Mouse (Mus musculus): ENCODE results near the gene Amdhd1. TPM values are rescaled to one million over a fixed set of nuclear protein-coding genes. Genes with fewer than 3 reads are reported as not detected.
"Not testable (repeated sequence)": the region's sequence is repeated elsewhere in the genome, so short reads cannot be mapped to it uniquely, and the experiment has no call there.

Amdhd1 gene
- polyA plus RNA-seq, 1 experiment from 2014 or later, result 0.18 TPM

DNA sequence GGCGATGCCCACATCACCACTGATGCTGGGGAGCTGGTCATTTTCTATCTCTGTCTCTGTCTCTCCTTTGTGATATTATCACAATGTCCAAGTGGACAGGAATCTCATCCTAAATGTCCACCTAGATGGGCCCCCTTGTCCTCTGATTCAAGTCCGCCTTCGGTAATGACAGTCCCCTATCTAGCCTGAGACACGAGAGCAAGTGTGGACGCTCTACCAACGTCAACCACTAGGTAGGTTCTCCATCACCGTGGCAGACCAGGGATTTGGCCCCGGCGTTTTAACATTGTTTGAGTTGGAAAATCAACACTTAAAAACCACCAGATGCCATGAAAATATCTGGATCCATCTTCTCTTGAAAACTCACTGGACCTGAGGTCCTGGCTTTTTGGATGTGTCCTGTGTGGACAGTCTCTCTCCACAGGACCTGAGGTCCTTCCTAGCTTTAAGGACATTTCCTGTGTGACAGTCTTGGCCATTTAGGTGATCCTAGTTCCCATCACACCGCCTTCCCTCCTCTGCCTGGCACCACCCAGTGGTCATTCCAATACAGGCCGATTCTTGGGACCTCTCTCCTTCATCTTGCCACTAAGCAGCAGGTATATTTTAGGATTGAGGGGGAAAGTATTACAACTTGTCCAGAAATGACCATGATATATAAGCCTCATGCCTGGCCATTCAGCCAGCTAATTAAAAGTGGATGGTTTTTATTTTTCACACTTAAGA, 28.2 kb upstream of the Amdhd1 start:
- Histone ChIP-seq H3K9ac (ENCODE audit: low read depth, low read length) (no peak overlapping the region), H3K27me3 (replicated peaks; ENCODE audit: control insufficient read depth, insufficient read depth, low read length) (no peaks in the 10 kb centered on the region), H3K27ac (replicated peaks; ENCODE audit: low read depth, low read length) (no peak overlapping the region), H3K4me2 (ENCODE audit: low read depth, low read length) (no peak overlapping the region), H3K4me3 (ENCODE audit: low read depth, low read length) (no peak overlapping the region), H3K4me1 (ENCODE audit: control insufficient read depth, insufficient read depth, low read length) (no peaks in the 10 kb centered on the region), H3K9me3 (ENCODE audit: control insufficient read depth, low read length) (no peaks in the 10 kb centered on the region), H3K36me3 (ENCODE audit: control insufficient read depth, insufficient read depth, low read length) (no peaks in the 10 kb centered on the region)
- WGBS, result 88% methylated on average over 11 of the region's 11 CpGs
- ATAC-seq (ENCODE audit: low read depth) (no peak), DNase-seq (ENCODE audit: low spot score) (no peak)

- Histone ChIP-seq H3K9me3 (ENCODE audit: control insufficient read depth, low read length) (no peaks in the 10 kb centered on the region), H3K4me3 (ENCODE audit: low read depth, low read length) (no peak overlapping the region), H3K27me3 (replicated peaks; ENCODE audit: control insufficient read depth, insufficient read depth, low read length) (no peaks in the 10 kb centered on the region), H3K9ac (ENCODE audit: low read depth, low read length) (no peak overlapping the region), H3K36me3 (ENCODE audit: control insufficient read depth, insufficient read depth, low read length) (no peaks in the 10 kb centered on the region), H3K4me1 (ENCODE audit: control insufficient read depth, insufficient read depth, low read length) (no peaks in the 10 kb centered on the region), H3K27ac (replicated peaks; ENCODE audit: low read depth, low read length) (no peak overlapping the region), H3K4me2 (ENCODE audit: low read depth, low read length) (no peak overlapping the region)
- no peak for ATAC-seq (ENCODE audit: low read depth)
- 80% methylated on average over 10 of the region's 10 CpGs for WGBS
- DNase-seq (ENCODE audit: low spot score), result no peak
Observed at GRCm38 (mm10) chr10:93567066-93567465, 27.2 kb upstream of the Amdhd1 start.

DNA sequence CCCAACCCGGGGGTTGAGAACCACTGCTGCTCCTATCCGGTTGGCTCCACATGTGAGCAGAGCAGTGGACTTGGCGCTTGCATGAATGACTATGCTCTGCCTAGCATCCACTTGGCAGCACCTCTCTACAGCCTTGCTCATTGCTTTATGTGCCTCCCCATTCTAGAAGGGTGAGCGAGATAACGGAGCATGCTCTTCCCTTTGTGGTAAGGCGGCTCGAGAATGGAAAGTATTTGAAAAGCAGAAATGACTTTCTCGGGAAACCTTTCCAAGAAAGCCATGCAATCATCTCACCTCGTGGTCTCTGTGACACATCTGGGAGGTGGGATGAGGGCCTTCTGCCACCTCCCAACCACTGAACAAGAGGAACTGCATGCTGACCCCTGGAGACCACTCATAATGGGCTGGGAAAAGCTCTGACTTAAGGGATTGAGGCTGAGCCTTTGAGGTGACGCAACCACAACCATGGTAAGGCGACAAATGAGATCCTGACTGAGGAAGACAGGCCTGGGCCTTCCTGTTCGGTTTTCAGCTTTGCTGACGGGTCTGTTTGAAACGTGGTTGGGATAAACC, 24.8 kb upstream of the Amdhd1 start:
- Histone ChIP-seq H3K27me3 (replicated peaks; ENCODE audit: control insufficient read depth, insufficient read depth, low read length) (no peaks in the 10 kb centered on the region), H3K4me2 (ENCODE audit: low read depth, low read length) (no peak overlapping the region), H3K9me3 (ENCODE audit: control insufficient read depth, low read length) (no peaks in the 10 kb centered on the region), H3K36me3 (ENCODE audit: control insufficient read depth, insufficient read depth, low read length) (no peaks in the 10 kb centered on the region), H3K9ac (ENCODE audit: low read depth, low read length) (no peak overlapping the region), H3K27ac (replicated peaks; ENCODE audit: low read depth, low read length) (no peak overlapping the region), H3K4me1 (ENCODE audit: control insufficient read depth, insufficient read depth, low read length) (no peaks in the 10 kb centered on the region), H3K4me3 (ENCODE audit: low read depth, low read length) (no peak overlapping the region)
- no peak for ATAC-seq (ENCODE audit: low read depth)
- 87% methylated on average over 14 of the region's 14 CpGs for WGBS
- DNase-seq (ENCODE audit: low spot score), result no peak

DNA sequence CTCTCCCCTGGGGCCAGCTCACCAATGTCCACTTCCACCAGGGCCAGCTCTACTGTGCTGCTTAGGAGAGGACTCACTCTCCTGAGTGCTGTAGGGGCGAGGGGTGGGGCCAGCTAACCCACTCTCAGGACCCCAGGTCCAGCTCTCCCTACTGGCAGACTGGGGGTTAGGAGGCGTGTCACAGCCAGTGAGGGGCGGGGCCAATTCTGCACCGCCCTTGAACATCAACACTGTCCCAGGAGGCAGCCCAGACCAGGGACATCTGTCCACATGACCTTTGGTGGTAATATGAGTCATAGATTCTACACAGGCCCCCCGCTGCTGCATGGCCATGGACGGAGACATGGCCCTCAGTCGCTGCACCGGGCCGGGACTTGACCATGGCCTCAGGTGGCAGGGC, 20.0 kb upstream of the Amdhd1 start:
- Histone ChIP-seq H3K27me3 (replicated peaks; ENCODE audit: control insufficient read depth, insufficient read depth, low read length) (no peaks in the 10 kb centered on the region), H3K9ac (ENCODE audit: low read depth, low read length) (no peak overlapping the region), H3K4me1 (ENCODE audit: control insufficient read depth, insufficient read depth, low read length) (no peaks in the 10 kb centered on the region), H3K9me3 (ENCODE audit: control insufficient read depth, low read length) (no peaks in the 10 kb centered on the region), H3K27ac (replicated peaks; ENCODE audit: low read depth, low read length) (no peak overlapping the region), H3K36me3 (ENCODE audit: control insufficient read depth, insufficient read depth, low read length) (no peaks in the 10 kb centered on the region), H3K4me3 (ENCODE audit: low read depth, low read length) (no peak overlapping the region), H3K4me2 (ENCODE audit: low read depth, low read length) (no peak overlapping the region)
- no peak for DNase-seq (ENCODE audit: low spot score)
- no peak for ATAC-seq (ENCODE audit: low read depth)
- 54% methylated on average over 8 of the region's 9 CpGs for WGBS

DNA sequence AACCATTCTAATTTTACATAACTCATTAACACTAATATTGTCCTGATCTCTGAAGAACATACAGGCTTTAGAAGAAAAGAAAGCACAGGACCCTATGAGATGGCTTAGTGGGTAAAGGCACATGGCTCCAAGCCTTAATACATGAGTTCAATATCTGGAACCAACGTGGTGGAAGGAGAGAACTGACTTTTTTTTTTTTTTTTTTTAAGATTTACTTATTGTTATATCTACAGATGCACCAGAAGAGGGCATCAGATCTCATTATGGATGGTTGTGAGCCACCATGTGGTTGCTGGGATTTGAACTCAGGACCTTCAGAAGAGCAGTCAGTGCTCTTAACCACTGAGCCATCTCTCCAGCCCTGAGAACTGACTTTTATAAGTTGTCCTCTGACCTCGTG, 18.1 kb upstream of the Amdhd1 start:
- H3K27ac ChIP-seq (replicated peaks; ENCODE audit: low read depth, low read length); H3K9ac ChIP-seq (ENCODE audit: low read depth, low read length); H3K27me3 ChIP-seq (replicated peaks; ENCODE audit: control insufficient read depth, insufficient read depth, low read length); ATAC-seq (ENCODE audit: low read depth); H3K4me2 ChIP-seq (ENCODE audit: low read depth, low read length); H3K9me3 ChIP-seq (ENCODE audit: control insufficient read depth, low read length); DNase-seq (ENCODE audit: low spot score); H3K36me3 ChIP-seq (ENCODE audit: control insufficient read depth, insufficient read depth, low read length); H3K4me3 ChIP-seq (ENCODE audit: low read depth, low read length); H3K4me1 ChIP-seq (ENCODE audit: control insufficient read depth, insufficient read depth, low read length): not testable (repeated sequence)
- WGBS, result 78% methylated on average over 2 of the region's 2 CpGs

GRCm38 (mm10) chr10:93552596-93552995, 12.8 kb upstream of the Amdhd1 start:
- Histone ChIP-seq H3K4me3 (ENCODE audit: low read depth, low read length) (no peak overlapping the region), H3K36me3 (ENCODE audit: control insufficient read depth, insufficient read depth, low read length) (no peaks in the 10 kb centered on the region), H3K27me3 (replicated peaks; ENCODE audit: control insufficient read depth, insufficient read depth, low read length) (no peaks in the 10 kb centered on the region), H3K4me1 (ENCODE audit: control insufficient read depth, insufficient read depth, low read length) (no peaks in the 10 kb centered on the region), H3K4me2 (ENCODE audit: low read depth, low read length) (no peak overlapping the region), H3K9me3 (ENCODE audit: control insufficient read depth, low read length) (no peaks in the 10 kb centered on the region), H3K27ac (replicated peaks; ENCODE audit: low read depth, low read length) (no peak overlapping the region), H3K9ac (ENCODE audit: low read depth, low read length) (no peak overlapping the region)
- ATAC-seq (ENCODE audit: low read depth), result no peak
- DNase-seq (ENCODE audit: low spot score), result no peak
- 81% methylated on average over 8 of the region's 8 CpGs for WGBS

DNA sequence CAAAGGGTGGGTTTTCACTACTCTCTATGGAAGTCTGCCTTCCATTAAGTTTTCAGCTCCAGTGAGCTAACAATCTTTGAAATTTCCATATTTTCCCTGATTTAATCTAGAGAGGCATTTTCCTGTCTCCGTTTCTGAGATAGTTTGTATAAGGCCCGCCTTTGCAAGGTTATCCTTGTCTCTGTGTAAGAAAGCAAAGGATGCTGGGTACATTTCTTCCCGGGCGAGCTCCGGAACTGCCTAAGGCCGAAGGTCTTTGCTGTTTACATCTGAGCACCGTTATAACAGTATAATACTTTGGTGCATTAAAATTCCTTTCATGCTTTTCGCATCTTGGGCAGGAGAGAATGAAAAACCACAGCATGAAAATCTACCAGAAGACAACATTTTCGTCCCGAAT, 10.0 kb upstream of the Amdhd1 start:
- Histone ChIP-seq H3K4me1 (ENCODE audit: control insufficient read depth, insufficient read depth, low read length) (no peaks in the 10 kb centered on the region), H3K27me3 (replicated peaks; ENCODE audit: control insufficient read depth, insufficient read depth, low read length) (no peaks in the 10 kb centered on the region), H3K4me2 (ENCODE audit: low read depth, low read length) (peak overlapping the region; percentile 1; the same call in 1 of the 2 replicates), H3K27ac (replicated peaks; ENCODE audit: low read depth, low read length) (no peak overlapping the region), H3K36me3 (ENCODE audit: control insufficient read depth, insufficient read depth, low read length) (no peaks in the 10 kb centered on the region), H3K4me3 (ENCODE audit: low read depth, low read length) (no peak overlapping the region), H3K9ac (ENCODE audit: low read depth, low read length) (no peak overlapping the region; the same call in 1 of the 2 replicates), H3K9me3 (ENCODE audit: control insufficient read depth, low read length) (no peaks in the 10 kb centered on the region)
- peak; percentile 18 for DNase-seq (ENCODE audit: low spot score)
- ATAC-seq (ENCODE audit: low read depth), result no peak
- 46% methylated on average over 10 of the region's 10 CpGs for WGBS

- H3K9me3 ChIP-seq (ENCODE audit: control insufficient read depth, low read length), result no peaks in the 10 kb centered on the region
- peak; percentile 78; the same call in 1 of the 2 replicates for ATAC-seq (ENCODE audit: low read depth)
- WGBS, result 16% methylated on average over 7 of the region's 7 CpGs
- no peaks in the 10 kb centered on the region for H3K27me3 ChIP-seq (replicated peaks; ENCODE audit: control insufficient read depth, insufficient read depth, low read length)
- no peak overlapping the region for H3K9ac ChIP-seq (ENCODE audit: low read depth, low read length)
- no peak overlapping the region for H3K4me3 ChIP-seq (ENCODE audit: low read depth, low read length)
- no peak overlapping the region for H3K4me2 ChIP-seq (ENCODE audit: low read depth, low read length)
- no peaks in the 10 kb centered on the region for H3K36me3 ChIP-seq (ENCODE audit: control insufficient read depth, insufficient read depth, low read length)
- H3K27ac ChIP-seq (replicated peaks; ENCODE audit: low read depth, low read length), result no peak overlapping the region; the same call in 1 of the 2 replicates
- DNase-seq (ENCODE audit: low spot score), result peak; percentile 78
- H3K4me1 ChIP-seq (ENCODE audit: control insufficient read depth, insufficient read depth, low read length), result no peaks in the 10 kb centered on the region
Observed at GRCm38 (mm10) chr10:93548991-93549390, 9.2 kb upstream of the Amdhd1 start.

DNA sequence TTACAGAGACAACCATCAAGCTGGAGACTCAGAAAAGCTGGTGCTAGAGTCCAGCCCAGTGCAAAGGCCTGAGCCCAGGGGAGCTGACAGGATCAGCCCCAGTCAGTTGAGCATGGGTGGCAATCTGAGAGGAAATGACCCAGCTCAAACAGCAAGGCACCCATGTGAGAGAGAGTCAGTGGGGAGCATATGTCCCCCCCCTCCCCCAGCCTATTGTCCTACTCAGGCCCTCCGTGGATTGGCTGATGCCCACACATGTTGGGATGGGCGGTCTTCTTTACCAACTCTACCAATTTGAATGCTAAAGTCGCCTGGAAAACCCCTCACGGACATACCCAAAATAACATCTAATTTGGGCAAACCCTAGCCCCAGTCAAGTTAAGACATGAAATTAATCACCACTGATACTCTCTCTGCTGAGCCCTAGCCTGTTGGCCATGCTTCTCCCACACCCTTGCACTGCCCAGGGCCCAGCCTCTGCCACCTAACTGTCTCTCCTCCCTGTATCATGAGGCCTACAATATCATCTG, 8.0 kb upstream of the Amdhd1 start:
- no peaks in the 10 kb centered on the region for H3K9me3 ChIP-seq (ENCODE audit: control insufficient read depth, low read length)
- no peak overlapping the region for H3K9ac ChIP-seq (ENCODE audit: low read depth, low read length)
- no peaks in the 10 kb centered on the region for H3K27me3 ChIP-seq (replicated peaks; ENCODE audit: control insufficient read depth, insufficient read depth, low read length)
- 77% methylated on average over 4 of the region's 4 CpGs for WGBS
- H3K27ac ChIP-seq (replicated peaks; ENCODE audit: low read depth, low read length), result no peak overlapping the region
- no peaks in the 10 kb centered on the region for H3K36me3 ChIP-seq (ENCODE audit: control insufficient read depth, insufficient read depth, low read length)
- H3K4me2 ChIP-seq (ENCODE audit: low read depth, low read length), result no peak overlapping the region
- DNase-seq (ENCODE audit: low spot score) (no peak), ATAC-seq (ENCODE audit: low read depth) (no peak)
- H3K4me1 ChIP-seq (ENCODE audit: control insufficient read depth, insufficient read depth, low read length), result no peaks in the 10 kb centered on the region
- H3K4me3 ChIP-seq (ENCODE audit: low read depth, low read length), result no peak overlapping the region

Data from embryonic facial prominence, embryonic 14.5 days (tissue).